Mouse (Mus musculus): ENCODE results near the gene Enpp1.
A peak's percentile ranks its signal among the peaks of the same experiment; 100 is the strongest.
"Not testable (repeated sequence)": the region's sequence is repeated elsewhere in the genome, so short reads cannot be mapped to it uniquely, and the experiment has no call there.

Gene Enpp1

DNA sequence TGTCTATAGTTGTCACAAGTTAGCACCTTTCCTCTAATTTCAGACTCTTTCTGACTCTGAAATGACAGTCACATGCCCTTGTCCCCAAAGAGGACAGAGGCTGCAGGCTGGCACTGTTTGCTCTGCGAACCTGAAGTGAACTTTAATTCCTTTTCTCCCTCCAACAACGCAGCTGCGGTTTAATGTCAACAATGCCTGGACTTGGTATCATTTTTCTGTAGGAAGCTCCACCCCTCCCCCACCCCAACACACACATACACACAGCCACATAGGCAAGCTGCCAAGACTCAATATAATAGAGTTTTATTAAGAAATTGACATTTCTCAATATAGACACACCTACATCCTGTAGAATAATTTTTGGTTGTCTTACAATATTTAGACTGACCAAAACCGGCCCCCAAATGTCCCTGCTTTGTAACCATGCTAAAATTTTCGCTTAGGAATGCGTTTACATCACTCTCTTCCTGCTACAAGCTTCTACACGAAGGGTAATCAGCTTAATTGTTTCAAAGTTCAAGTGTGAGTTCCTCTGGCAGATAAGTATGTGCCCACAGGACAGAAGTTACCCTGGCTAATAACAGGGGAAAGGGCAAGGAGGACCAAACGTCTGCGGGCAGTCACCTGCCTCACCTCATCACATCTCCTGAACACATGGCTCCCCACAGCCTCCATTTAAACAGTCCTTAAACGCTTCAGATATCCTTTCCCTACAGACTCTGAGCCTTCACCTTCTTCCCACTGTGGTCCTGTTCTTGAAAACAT is 73.5 kb downstream of the Enpp1 start:
- DNase-seq (ENCODE audit: low spot score): no peak

DNA sequence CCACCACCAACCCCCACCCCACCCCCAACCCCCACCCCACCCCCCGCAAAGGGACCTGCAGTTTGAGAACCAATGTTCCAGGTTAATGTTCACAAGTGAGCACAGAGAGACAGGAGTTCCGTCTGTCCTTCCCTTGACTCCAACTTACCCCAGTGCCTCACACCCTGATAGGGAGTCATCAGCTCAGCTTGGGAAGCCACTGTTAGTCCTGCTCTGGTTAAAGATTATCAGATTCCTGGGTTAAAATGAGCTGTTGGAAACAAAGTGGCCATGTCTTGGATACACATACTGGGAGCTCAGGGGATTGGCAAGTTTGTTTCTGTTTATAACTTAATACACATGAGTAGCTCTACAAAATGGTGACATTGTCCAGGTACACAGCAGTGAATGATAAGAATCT is 75.0 kb downstream of the Enpp1 start:
- DNase-seq (ENCODE audit: low spot score): no peak

DNA sequence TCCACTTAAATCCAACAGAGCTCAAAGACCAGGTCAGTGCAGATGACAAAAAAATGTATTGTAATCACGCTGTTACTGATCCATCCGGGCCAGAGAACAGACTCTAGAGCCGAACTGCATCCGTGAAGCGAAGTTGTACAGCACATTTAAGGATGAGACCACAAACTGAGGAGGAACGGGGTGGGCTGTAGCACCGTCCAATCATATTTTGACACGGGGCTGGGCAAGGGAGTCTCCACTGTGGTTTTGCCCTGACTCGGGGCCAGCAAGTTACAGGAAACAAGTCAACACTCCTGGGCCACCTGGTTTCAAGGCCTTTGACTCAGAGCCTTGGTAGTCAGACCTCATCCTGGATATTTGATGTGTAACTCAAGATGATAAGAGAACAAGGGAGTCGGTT is 76.1 kb downstream of the Enpp1 start:
- peak; percentile 52 for DNase-seq (ENCODE audit: low spot score)

DNA sequence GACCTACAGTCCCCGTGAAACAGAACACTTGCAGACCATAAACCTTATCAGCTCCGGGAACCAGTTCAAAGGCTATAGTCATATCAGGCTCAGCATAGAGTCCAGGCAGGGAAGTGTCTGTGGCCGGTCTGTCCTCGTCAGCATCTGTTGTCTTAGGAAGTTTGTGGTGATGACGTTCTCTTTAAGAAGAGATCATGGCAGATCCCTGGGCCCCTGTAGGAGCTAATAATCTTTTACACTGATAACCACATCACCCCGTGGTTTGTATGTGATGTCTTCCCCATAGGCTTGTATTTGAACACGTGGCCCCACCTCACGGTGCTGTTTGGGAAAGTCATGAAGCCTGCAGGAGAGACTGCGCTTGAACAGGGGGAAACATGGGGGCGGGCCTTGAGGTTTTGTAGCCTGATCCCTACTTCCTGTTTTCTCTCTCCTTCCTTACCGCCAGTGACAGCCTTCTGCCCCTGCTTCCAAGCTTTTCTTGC is 76.6 kb downstream of the Enpp1 start:
- DNase-seq (ENCODE audit: low spot score): peak; percentile 30

DNA sequence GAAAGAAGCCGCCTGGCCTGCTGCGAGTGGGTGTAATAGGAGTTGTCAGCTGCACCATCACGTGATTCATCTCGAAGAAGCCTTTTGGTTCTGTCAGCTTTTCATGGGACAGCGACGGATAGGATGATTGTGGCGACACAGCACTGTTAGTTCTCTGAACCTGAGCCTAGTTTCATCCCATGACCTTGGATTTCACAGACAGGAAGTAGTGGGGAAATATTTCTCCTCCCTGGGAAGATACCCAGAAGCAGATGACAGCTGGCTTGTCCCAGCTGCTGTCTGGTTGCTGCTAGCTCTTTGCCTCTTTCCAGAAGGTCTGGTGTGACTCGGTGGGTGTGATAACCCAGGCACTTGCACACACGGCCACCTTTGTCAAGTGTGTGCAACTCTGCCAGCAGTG is 77.7 kb downstream of the Enpp1 start:
- peak; percentile 15 for DNase-seq (ENCODE audit: low spot score)

DNA sequence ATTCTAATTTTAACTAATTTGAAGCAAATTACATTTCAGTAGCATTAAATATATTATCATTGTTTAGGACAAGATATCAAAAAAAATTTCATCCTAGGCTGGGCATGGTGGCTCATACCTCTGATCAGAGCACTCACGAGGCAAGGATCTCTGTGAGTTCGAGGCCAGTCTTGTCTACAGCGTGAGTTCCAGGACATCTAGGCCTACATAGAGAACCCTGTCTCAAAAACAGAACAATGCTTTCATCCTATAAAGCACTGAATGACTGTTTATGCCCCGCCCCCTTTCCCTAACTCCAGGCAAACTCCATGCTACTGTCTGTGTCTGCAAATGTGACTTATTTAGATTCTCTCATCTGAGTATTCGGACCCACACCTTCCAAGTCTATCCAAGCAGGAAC is 80.8 kb downstream of the Enpp1 start:
- no peak for DNase-seq (ENCODE audit: low spot score)

DNA sequence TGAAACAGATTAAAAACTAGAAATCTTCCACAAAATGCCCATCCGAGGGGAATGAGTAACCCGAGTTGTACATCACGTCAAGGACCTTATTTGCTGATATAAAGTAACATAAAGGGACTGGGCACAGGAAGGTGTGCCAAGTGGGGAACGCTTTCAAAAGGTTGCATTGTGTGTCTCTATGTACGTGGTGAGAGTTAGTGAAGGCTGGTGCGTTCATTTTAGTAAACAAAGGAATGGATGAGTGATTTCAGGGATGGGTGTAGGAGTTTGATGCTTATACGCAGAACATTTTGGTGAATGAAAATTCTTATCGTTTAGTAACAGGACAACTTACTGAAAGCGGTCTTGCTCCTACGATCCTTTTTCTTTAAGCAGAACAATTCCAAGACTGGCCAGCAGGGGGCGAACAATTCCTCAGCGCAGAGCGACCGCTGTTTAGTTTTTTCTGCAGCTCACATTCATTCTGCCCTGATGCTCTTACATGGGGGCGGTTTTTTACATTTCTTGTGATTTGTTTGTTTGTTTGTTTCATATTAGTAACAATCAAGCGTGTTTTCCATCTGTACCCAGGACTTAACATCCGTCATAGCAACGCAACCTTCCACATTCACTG is 81.4 kb downstream of the Enpp1 start:
- DNase-seq (ENCODE audit: low spot score): peak; percentile 65

DNA sequence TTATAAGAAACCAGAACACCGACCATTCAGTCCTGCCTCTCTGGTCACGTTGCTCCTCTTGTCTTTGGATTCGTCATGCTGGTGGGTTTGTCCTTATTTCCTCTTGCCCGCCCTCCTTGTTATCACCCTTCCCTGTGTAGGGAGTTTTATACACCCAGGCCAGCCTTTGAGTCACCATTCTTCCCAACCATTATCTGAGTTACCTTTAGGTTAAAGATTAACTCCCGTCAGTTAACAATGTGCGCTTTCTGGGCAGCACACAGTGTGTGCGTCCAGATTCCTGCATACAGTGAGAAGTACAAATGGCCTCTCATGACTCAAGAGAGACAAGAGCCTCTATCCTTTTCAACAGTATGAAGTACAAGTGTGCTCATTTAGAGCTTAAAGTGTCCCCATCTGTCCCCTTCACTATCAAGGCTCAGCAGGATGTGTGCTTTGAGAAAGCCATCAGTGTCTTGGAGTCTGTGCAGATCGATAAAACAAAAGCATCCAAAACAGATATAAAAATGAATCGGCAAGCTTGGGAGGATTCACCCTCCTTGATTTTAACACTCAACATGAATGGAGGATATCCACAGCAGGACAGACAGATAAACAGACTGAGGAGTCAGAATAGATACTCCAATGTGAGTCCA is 82.8 kb downstream of the Enpp1 start:
- no peak for DNase-seq (ENCODE audit: low spot score)

DNA sequence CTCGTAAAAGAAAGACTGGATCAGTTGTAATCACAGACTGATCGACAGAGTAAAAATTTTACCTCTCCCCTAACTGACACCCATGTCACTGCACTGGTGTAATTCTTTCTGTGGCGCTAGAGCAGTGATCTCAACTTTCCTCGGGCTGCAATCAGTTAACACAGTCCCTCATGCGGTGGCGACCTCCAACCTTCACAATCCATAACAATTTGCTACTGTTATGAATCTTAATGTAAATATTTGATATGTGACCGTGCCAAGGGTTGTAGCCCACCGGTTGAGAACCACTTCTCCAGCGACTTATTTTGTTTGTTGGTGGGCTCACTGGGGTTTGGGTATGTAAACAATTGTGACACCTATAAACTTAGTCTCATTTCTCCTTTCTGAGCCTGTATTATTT is 83.5 kb downstream of the Enpp1 start:
- no peak for DNase-seq (ENCODE audit: low spot score)

DNA sequence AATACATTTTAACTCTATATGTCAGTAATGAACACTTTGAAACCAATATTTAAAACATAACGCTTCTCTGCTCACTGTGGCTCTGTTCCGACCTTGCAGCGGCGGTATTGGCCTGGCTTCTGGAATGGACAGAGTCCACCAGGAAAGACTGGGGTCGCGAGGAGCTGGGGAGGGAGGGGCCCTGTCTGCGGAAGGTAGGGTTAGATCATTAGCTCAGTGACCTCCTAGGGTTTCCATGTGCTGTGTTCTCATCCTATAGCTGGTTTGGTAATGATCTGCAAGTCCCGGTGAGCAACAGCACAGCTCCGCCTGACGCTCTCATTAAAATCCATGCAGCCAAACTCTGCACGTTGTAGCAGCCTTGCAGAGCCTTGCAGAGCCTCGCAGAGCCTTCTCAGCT is 84.7 kb downstream of the Enpp1 start:
- DNase-seq (ENCODE audit: low spot score): no peak

DNA sequence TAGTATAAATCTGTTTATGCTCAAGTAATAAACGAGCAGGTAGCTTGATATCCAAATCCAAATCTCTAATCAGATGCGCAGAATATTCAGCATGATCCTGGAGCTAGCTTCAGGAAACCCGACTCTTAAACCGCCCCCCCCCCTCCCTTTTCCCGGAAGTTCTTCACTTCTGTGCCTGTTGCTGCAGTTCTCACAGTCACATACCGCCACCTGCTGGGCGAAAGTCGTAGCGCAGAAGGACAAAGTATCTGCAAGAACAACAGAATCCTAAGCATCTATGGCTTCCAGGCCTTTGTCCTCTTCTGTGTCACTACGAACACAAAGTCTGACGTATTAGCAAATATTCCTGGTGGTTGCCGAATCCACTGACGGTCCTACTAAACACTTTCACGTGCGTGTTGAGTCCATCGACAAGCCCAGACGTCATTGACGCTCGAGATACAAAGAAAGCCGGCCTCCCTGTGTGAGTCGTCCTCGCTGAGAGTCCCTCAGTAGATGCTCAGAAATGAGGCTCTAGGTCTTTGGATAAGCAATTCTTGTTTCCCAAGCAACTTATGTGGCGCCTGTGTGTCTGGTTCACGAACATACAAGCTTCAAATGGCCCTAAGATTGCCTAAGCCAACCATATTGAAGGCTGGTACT is 86.8 kb downstream of the Enpp1 start:
- DNase-seq (ENCODE audit: low spot score): peak; percentile 79

DNA sequence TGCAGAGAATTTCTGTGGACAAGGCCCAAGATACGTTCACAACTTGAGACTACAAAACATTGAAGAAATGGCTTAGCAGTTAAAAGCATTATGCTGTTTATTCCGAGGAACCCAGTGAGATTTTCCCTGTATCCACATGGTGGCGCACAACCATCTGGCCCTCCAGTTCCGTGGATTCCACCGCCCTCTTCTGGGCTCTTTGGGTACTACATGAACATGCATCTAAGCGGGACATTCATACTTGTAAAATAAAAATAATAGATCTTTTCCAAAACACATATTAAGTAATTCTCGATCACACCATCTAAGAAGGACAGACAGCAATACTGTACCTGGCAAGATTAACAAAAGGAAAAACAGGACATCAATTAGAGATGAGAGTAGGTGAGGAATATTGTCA is 89.4 kb downstream of the Enpp1 start:
- peak; percentile 70 for DNase-seq (ENCODE audit: low spot score)

DNA sequence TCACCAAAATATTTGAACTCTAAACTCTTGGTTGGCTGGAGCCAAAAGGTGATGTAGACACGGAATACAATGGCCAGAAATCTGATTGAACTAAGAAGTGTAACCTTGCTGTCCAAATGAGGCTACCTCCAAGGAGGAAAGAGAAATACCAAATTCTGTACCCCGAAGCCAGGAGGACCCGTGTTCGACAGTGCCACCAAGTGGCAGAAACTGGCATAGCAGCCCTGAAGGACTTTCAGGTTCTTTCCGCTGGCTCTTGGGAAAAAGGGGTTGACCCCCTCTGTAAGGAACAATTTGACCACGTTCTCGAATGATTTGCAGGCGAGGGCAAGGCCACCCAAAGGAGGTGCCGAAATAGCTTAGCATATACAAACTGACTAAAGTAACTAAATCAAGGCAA is 90.4 kb downstream of the Enpp1 start:
- peak; percentile 62 for DNase-seq (ENCODE audit: low spot score)

DNA sequence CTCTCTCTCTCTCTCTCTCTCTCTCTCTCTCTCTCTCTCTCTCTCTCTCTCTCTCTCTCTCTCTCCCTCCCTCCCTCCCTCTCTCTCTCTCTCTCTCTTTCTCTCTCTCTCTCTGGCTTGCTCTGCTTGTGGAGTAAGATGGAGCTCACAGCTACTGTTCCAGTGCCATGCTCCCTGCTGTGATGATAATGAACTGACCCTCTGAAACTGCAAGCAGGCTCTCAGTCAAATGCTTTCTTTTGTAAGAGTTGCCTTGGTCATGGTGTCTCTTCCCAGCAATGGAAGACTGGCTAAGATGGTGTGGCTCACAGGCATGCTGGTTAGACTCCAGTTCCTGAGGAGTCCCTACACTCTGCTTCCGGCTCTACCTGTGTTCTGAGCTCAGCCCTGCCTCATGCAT is 95.4 kb downstream of the Enpp1 start:
- not testable (repeated sequence) for DNase-seq (ENCODE audit: low spot score)

DNA sequence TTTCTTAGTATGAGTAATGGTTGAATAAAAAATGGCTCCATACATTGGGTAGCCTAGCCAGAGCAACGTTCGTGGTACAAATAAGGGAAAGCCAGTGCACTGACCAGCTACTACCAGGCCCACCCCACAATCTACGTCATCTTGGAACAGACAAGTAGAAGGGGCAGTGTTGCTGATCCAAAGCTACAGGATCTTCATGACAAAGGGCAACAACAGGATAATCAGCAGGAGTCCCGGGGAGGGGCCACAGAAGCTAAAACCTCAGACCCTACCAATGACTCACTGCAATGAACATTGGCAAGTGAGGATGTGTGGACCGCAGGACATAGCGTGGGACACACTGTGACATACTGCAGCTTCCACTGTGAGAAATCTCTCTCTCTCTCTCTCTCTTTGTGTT is 96.2 kb downstream of the Enpp1 start:
- no peak for DNase-seq (ENCODE audit: low spot score)

DNA sequence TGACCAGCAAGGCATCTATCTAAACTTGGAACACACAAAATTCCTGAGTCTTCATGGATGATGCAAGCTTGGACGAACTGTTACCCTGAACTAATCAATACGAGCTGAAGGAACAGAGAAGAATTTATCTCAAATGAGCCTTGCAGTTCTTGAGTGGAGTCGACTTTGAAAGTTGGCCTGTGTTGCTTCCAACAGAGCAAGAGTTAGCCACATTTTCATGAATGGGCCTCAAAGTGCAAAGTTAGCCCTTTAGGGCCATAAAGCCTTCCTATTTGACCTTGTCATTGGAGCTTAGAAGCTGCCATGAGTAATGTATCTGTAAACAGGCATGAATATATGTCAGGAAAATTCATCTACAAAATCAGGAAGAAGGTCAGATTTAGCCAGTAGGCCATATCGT is 97.2 kb downstream of the Enpp1 start:
- no peak for DNase-seq (ENCODE audit: low spot score)

DNA sequence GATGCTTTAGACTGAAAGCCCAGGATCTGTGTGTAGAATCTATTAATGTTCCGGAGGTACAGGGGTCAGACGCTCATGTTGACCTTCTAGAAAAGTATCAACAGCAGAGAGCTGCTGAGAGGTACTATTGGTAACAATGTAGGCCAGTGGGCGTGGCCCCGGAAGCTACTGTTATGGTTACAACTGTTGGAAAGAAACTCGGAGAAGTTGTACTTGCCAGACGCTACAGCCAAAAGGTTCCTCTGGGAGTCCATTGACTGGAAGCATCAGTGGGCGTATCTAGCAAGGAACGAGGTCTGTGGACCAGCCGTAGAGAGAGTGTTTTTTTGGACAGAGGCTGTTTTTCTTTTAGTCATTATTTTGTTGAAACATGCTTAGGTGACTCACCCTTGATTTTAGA is 102.2 kb downstream of the Enpp1 start:
- DNase-seq (ENCODE audit: low spot score): no peak

DNA sequence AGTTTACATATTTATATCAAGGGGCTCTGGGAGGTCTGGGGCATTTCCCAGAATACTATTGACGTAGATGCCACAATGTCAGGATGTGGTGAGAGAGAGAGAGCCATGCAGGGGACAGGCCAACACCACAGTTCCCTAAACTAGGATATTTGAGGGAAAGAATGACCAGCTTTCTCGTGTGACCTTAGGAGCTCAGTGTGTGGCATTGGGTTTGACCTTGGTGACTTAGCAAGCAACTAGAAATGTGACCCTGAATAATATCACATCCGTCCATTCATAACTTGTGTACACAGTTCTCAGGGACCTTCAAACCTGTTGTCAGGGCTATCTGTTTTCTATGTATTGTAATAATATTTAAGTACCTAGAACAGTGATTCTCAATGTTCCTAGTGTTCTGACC is 102.8 kb downstream of the Enpp1 start:
- DNase-seq (ENCODE audit: low spot score): no peak

DNA sequence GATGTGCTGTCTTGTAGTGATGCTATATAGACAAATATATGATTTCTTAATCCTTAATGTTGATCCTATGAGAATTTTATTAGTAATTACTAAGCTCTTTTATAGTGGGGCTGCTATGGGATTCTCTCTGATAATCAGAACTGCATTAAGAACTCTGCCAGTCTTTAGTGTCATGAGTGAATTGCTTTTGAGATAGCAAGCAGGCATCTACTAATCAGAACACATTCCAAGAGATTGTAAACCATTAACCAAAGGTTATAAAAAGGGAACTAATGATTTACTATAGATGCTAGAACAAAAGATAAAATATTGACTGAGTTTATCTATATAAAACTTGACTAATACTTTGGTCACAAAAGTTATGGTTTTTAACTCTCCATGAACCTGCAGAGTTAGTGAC is 108.2 kb downstream of the Enpp1 start:
- DNase-seq (ENCODE audit: low spot score): no peak

DNA sequence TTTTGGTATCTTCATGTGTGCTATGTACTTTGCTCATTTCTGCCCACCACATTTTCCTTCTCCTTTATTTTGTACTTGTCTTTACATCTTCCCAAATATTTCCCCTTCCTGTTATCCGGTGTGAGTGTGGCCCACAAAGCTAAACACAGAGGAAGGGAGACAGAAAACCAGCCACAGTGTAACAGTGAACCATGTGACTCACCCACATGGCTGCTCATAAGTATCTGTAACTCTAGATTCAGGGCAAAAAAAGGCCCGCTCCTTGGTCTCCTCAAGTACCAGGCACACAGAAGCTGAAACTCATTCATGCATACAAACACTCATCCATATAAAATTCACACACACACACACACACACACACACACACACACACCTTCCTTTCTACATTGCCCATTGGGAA is 108.9 kb downstream of the Enpp1 start:
- DNase-seq (ENCODE audit: low spot score): no peak

DNA sequence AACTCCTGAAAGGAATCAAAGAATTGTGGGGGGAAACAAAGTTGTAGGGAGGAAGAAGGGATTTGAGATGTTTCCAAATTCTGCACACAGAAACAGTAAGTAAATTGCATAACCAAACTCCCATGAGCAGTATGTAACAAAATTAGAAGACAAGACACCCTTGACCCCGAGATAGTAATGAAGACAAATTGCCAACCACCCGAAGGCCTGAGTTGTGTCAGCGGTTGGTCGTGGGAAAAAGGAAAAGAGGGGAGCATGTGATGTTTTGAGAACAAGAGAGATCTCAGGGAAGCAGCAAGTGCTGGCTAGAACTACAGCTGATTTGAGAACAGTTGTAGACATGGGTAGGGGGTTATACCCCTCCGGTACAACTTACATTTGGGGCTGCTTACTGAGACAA is 112.2 kb downstream of the Enpp1 start:
- DNase-seq (ENCODE audit: low spot score): no peak

DNA sequence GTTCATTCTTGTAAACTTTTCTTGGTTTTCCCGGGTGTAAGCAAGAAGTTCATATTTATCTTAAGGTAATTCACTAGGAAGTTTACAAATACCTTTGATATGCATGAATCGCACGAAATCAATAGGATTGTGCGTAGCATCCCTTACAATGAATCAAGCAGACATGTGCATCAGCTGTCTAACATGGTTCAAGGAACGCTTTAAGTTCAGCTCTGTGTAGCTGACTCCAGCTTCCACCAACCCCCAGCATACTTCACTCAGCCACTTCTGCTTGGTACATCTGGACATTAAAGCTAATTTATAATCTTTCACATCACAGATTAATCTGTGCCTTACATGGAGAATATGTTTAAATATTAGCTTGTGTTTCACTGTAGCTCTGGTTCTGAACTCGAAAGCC is 113.3 kb downstream of the Enpp1 start:
- no peak for DNase-seq (ENCODE audit: low spot score)

DNA sequence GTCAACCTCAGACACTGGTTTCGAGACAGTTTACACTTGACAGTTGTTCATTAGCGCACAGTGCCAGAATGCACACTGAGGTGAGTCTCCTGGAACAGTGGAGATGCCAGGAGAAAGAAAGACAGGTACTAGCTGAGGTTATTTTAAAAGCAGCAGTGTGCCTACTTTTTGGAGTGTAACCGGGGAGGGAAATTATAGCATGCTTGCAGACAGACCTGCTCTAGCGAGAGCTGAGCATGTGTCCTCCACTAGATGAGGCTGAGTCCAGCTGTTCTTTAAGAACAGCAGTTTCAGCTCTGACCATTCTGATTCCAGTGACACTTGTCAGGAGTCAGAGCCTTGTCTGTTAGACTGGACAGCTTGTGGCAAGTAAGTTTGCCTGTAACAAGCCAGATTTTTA is 114.2 kb downstream of the Enpp1 start:
- no peak for DNase-seq (ENCODE audit: low spot score)
